Mouse (Mus musculus) G1E (cell line): Measurements from ENCODE around the gene Adgrl3. TPM values are rescaled to one million over a fixed set of nuclear protein-coding genes. Genes with fewer than 3 reads are reported as not detected.

ENCODE experiments used
- ATAC-seq: 2 replicates; pipeline ENCODE4 v1.8.0; 2016; ENCODE audit warnings: mild to moderate bottlenecking; ENCODE audit not compliant: insufficient number of reproducible peaks, poor library complexity, low FRiP score, severe bottlenecking; ENCODE audit errors: extremely low read depth
- DNase-seq: peaks from one replicate; pipeline ENCODE4 v3.0.0; 2012; ENCODE audit warnings: low spot score
- H3K27me3 ChIP-seq: 2 replicates; pipeline ENCODE4 v1.6.1; 2012; ENCODE audit warnings: mild to moderate bottlenecking, low read length, inconsistent platforms; ENCODE audit not compliant: insufficient read depth
- H3K36me3 ChIP-seq: replicated peaks from 2 replicates; pipeline ENCODE3; 2012; ENCODE audit warnings: mild to moderate bottlenecking, inconsistent platforms
- H3K4me1 ChIP-seq: 2 replicates; pipeline ENCODE4 v1.6.1; 2012; ENCODE audit warnings: low read depth, low read length, inconsistent platforms, mixed read lengths; ENCODE audit not compliant: insufficient read depth
- H3K4me3 ChIP-seq: 2 replicates; pipeline ENCODE4 v1.5.1; 2012; ENCODE audit warnings: low read depth, mild to moderate bottlenecking, inconsistent platforms, low read length, moderate library complexity, mixed read lengths
- H3K9me3 ChIP-seq: replicated peaks from 2 replicates; pipeline ENCODE4 v1.6.1; 2012; ENCODE audit warnings: inconsistent platforms
- CTCF ChIP-seq: IDR thresholded peaks from 2 replicates; pipeline ENCODE4 v1.5.1; 2012; ENCODE audit warnings: low read depth, low read length, inconsistent platforms, mixed read lengths
- GATA1 ChIP-seq: IDR thresholded peaks from 2 replicates; pipeline ENCODE4 v1.6.1; 2012; ENCODE audit warnings: borderline replicate concordance, low read length, inconsistent platforms, mixed read lengths
- GATA2 ChIP-seq: IDR thresholded peaks from 2 replicates; pipeline ENCODE4 v1.6.1; 2012; ENCODE audit warnings: low read depth, low read length, inconsistent platforms, borderline replicate concordance
- POLR2AphosphoS5 ChIP-seq: IDR thresholded peaks from 2 replicates; pipeline ENCODE4 v1.6.1; 2012; ENCODE audit warnings: low read depth, low read length, inconsistent platforms; ENCODE audit not compliant: insufficient replicate concordance
- TAL1 ChIP-seq: conservative IDR thresholded peaks from 2 replicates; pipeline ENCODE4 v1.6.1; 2012; ENCODE audit warnings: low read depth, low read length, inconsistent platforms, mixed read lengths
- polyA plus RNA-seq: library from polyadenylated mRNA; stranded (reverse); fragments of >175 nt; gene quantifications from 2 replicates; pipeline ENCODE4 v1.2.3, GENCODE M21; 2012
- total RNA-seq, 2 experiments: library from RNA; stranded (forward) in 1 of 2; stranded (reverse) in 1 of 2; fragments of 200-1000 nt in 1 of 2; fragments of >200 nt in 1 of 2; fragmentation: Nextera tagmentation in 1 of 2; gene quantifications; 2 replicates each; pipeline ENCODE4 v1.2.3; 2014 to 2017

The Adgrl3 gene
- total and polyA plus RNA-seq, 3 experiments = 0.98 TPM; not detected in 2

DNA sequence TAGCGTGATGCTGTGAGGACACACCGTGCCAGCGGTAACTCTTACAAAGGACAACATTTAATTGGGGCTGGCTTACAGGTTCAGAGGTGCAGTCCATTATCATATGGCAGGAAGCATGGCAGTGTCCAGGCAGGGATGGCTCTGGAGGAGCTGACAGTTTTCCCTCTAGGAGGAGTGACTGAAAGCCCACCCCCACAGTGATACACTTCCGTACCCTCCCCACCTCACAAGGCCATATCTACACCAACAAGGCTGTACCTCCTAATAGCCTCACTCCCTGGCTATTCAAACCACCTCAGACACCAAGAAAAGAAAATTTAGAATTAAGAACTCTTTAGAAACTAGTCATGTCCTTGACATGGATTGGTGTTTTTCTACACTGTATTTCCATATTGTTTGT is 583.0 kb downstream of the Adgrl3 start:
- ATAC-seq = no peak
- H3K4me3 ChIP-seq = no peak overlapping the region
- no peak for DNase-seq
- TF ChIP-seq CTCF = no peak
- TF ChIP-seq POLR2AphosphoS5 = no peak
- no peak for TF ChIP-seq TAL1
- TF ChIP-seq GATA1 = no peak
- no peak for TF ChIP-seq GATA2
- no peaks in the 10 kb centered on the region for H3K9me3 ChIP-seq
- H3K4me1 ChIP-seq = no peaks in the 10 kb centered on the region
- no peaks in the 10 kb centered on the region for H3K36me3 ChIP-seq
- H3K27me3 ChIP-seq = no peaks in the 10 kb centered on the region

DNA sequence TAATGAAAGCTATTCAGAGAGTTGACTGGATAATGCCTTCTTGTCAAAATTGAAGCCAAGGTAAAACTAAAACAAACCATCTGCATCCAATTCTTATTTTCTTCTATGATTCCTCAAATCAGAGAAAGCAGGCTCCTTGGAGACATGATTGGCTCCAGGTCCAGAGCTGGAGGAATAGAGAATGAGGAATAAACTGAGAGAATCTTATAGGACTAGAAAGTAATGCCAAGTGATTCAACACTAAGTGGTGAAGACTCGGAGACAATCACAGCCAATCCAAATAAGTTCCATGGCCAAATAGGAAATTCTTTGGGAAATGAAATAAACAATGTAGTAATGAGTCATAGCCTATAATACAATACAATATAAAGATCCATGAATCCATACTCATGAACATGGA is 585.7 kb downstream of the Adgrl3 start:
- no peak for ATAC-seq
- TF ChIP-seq GATA2 (no peak), POLR2AphosphoS5 (no peak), TAL1 (no peak), CTCF (no peak), GATA1 (no peak)
- no peak for DNase-seq

DNA sequence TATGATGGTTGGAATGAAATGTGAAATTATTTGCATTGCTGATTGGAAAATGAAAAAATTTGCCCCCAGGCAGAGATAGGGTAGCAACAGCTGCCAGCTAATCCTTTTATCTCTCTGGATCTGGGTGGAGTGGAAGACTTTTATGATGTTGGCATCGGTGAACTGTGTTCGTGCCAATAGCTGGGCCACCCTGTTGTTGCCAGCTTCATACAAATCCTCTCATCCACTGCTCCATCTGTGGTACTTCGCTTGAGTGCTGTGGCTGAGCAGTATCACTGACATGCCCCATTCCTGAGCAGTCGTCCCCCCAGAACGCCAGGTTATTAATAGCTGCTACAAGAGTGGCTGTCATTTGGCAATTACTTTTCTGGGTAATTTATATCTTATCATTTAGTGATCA is 590.3 kb downstream of the Adgrl3 start:
- Histone ChIP-seq H3K9me3 (no peaks in the 10 kb centered on the region), H3K27me3 (no peaks in the 10 kb centered on the region), H3K36me3 (no peaks in the 10 kb centered on the region), H3K4me1 (no peaks in the 10 kb centered on the region), H3K4me3 (no peak overlapping the region)
- no peak for TF ChIP-seq CTCF
- ATAC-seq (no peak), DNase-seq (no peak)

More for the DNA sequence above, 585.7 kb downstream of the Adgrl3 start:
- Histone ChIP-seq H3K4me1 (no peaks in the 10 kb centered on the region), H3K9me3 (no peaks in the 10 kb centered on the region), H3K36me3 (no peaks in the 10 kb centered on the region), H3K27me3 (no peaks in the 10 kb centered on the region), H3K4me3 (no peak overlapping the region)

DNA sequence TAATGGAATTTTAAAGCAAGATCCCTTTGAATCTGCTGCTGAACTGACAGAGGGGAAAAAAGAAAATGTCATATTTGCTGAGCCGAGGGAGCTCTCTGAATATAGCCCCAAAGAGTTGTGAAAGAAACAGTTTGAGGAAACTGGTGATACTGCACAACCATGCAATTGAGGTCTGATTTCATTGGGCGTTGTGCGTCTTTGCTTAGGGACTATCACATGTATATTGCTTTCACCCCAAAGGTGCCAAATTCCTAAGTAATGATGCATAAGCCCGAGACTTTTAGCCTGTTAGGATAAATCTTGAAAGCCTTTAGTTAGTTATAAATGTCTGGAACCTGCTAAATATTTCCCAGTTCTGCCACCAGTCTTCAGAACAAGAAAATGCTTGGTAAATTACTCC is 594.7 kb downstream of the Adgrl3 start:
- no peaks in the 10 kb centered on the region for H3K4me1 ChIP-seq
- no peak overlapping the region for H3K4me3 ChIP-seq
- H3K27me3 ChIP-seq = no peaks in the 10 kb centered on the region
- no peaks in the 10 kb centered on the region for H3K9me3 ChIP-seq
- ATAC-seq (no peak), DNase-seq (no peak)
- no peak for TF ChIP-seq CTCF
- no peak for TF ChIP-seq GATA2
- TF ChIP-seq TAL1 = no peak
- no peak for TF ChIP-seq POLR2AphosphoS5
- TF ChIP-seq GATA1 = no peak
- no peaks in the 10 kb centered on the region for H3K36me3 ChIP-seq

DNA sequence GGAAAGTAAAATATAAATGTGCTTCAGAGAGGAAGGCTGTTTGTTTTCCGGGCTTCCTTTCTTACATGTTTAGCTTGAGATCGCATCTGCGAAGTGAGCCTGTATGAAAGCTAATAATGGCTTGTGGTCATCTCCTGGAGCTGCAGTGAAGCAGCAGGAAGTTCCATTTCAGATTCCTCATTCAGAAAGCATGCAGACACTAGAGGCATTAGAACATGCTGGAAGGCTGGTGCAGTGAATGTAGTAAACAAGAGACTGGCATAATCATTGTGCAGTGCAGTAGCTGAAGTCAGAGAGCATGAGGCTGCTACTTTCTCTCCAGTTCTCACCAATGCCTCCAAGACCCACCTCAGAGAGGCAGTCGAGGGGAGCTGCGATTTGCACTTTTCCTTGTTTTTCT is 601.2 kb downstream of the Adgrl3 start:
- H3K4me1 ChIP-seq = no peaks in the 10 kb centered on the region
- TF ChIP-seq TAL1 (no peak), POLR2AphosphoS5 (no peak), GATA2 (no peak)
- no peaks in the 10 kb centered on the region for H3K27me3 ChIP-seq
- ATAC-seq (no peak), DNase-seq (no peak)
- no peak overlapping the region for H3K4me3 ChIP-seq
- no peaks in the 10 kb centered on the region for H3K9me3 ChIP-seq
- no peaks in the 10 kb centered on the region for H3K36me3 ChIP-seq

DNA sequence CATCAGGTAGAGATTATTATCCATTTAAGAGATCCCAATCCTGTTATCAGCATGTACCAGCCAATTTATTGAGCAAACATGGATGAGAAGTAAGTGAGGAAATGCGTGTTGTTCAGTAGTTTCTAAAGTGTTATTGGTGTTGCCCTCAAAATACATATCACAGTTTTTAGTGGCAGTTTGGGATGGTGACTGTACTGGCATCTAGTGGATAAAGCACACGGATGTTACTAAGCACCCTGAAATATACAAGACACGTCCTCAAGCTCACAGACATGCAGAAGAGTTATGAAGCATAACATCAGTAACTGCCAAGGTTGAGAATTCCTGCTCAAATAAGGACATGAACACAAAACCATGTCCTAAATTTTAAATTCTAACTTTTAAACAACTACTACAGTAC is 601.8 kb downstream of the Adgrl3 start:
- DNase-seq = no peak
- no peak for ATAC-seq
- no peak for TF ChIP-seq CTCF
- no peak for TF ChIP-seq GATA2
- no peak for TF ChIP-seq POLR2AphosphoS5
- TF ChIP-seq TAL1 = no peak
- TF ChIP-seq GATA1 = no peak

DNA sequence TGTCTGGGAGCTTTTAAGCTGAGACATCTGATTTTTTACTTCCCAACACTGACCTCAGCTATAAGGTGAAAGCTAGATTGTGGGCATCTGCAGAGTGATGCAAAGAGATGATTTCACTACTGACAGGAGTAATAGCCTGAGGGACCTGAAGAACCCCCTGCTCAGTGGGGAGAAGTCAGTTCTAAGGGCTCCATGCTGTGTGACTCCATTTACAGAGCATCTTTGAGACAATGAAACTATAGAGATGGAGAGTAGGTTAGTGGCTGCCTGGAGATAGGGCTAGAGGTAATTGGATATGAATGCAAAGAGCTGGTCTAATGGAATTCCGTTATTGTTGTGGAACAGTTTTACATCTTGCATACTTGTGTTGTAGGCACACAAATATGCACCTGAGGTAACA is 603.9 kb downstream of the Adgrl3 start:
- H3K4me3 ChIP-seq = no peak overlapping the region
- no peak for TF ChIP-seq GATA2
- TF ChIP-seq POLR2AphosphoS5 = no peak
- no peak for TF ChIP-seq CTCF
- TF ChIP-seq TAL1 = no peak
- TF ChIP-seq GATA1 = no peak
- H3K36me3 ChIP-seq = no peaks in the 10 kb centered on the region
- DNase-seq = no peak
- ATAC-seq = no peak
- H3K27me3 ChIP-seq = no peaks in the 10 kb centered on the region
- no peaks in the 10 kb centered on the region for H3K4me1 ChIP-seq
- no peaks in the 10 kb centered on the region for H3K9me3 ChIP-seq

More for the DNA sequence above, 601.8 kb downstream of the Adgrl3 start:
- H3K9me3 ChIP-seq = no peaks in the 10 kb centered on the region
- no peak overlapping the region for H3K4me3 ChIP-seq
- no peaks in the 10 kb centered on the region for H3K36me3 ChIP-seq
- no peaks in the 10 kb centered on the region for H3K4me1 ChIP-seq
- no peaks in the 10 kb centered on the region for H3K27me3 ChIP-seq
